Mouse (Mus musculus) thymus, adult 2 months (tissue): ENCODE measurements around the gene Zfpm1.

ENCODE experiments used
- CTCF ChIP-seq: fragments of 200-500 bp; IDR thresholded peaks from 2 replicates; pipeline ENCODE4 v1.5.1; 2012; ENCODE audit warnings: mild to moderate bottlenecking, control low read depth, low read length, moderate library complexity, borderline replicate concordance; ENCODE audit not compliant: control insufficient read depth, poor library complexity, insufficient read depth; ENCODE audit errors: extremely low read depth
- POLR2A ChIP-seq: fragments of 200-500 bp; IDR thresholded peaks from 2 replicates; pipeline ENCODE4 v1.6.1; 2012; ENCODE audit warnings: mild to moderate bottlenecking, low read length, control low read depth, moderate library complexity; ENCODE audit not compliant: control insufficient read depth, poor library complexity, insufficient read depth; ENCODE audit errors: extremely low read depth

DNA sequence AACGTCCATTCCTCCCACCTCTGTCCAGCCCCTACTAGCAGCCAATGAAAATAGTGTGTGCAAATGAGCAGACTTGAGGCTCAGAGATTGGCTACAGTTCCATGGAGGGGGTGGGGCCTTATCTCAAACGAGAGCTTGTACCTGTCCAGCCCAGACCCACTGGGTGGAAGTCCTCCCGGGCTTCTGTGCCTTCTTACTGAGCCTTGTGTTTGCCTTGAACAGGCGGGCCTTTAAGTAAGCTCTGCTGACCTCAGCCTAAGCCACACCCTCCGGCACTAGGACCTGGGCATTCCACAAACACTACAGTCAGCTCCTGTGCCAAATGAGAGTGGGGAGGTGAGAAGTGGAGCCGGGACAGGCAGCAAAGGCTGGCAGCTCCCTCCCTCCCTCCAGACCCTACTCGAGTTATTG is 12.3 kb downstream of the Zfpm1 start:
- TF ChIP-seq POLR2A (no peak), CTCF (no peak)
